Mouse (Mus musculus): ENCODE measurements at regions not wholly inside any gene's neighbourhood (a gene's known extent, or its start where the extent isn't known, plus 50 kb on each side); places are given as distances from the start of the nearest gene placed in this dataset.

- Histone ChIP-seq H3K9me3 (replicated peaks) (no peaks in the 10 kb centered on the region), H3K4me3 (no peak overlapping the region), H3K36me3 (no peaks in the 10 kb centered on the region), H3K4me1 (0 out of 2 replicates have a peak, but pooled peaks cover 3% of the 10 kb centered on the region), H3K27me3 (ENCODE audit: low read depth, poor library complexity, severe bottlenecking) (peaks cover 14% of the 10 kb centered on the region), H3K27ac (no peak overlapping the region)
- DNase-seq (ENCODE audit: low spot score), result no peak
- WGBS, result 45% methylated on average over 13 of the region's 13 CpGs
Observed at GRCm38 (mm10) chr4:142638733-142639339, 399.6 kb upstream of the Kazn start.

GRCm38 (mm10) chr4:142638057-142638456 is 398.9 kb upstream of the Kazn start:
- Histone ChIP-seq H3K36me3 (no peaks in the 10 kb centered on the region), H3K27ac (no peak overlapping the region), H3K4me3 (no peak overlapping the region), H3K9me3 (replicated peaks) (no peaks in the 10 kb centered on the region), H3K27me3 (ENCODE audit: low read depth, poor library complexity, severe bottlenecking) (peaks cover 14% of the 10 kb centered on the region), H3K4me1 (0 out of 2 replicates have a peak, but pooled peaks cover 3% of the 10 kb centered on the region)
- WGBS, result 94% methylated on average over 4 of the region's 4 CpGs
- DNase-seq (ENCODE audit: low spot score), result no peak

- Histone ChIP-seq H3K27me3 (ENCODE audit: low read depth, poor library complexity, severe bottlenecking) (peaks cover 9% of the 10 kb centered on the region), H3K4me1 (0 out of 2 replicates have a peak, but pooled peaks cover 3% of the 10 kb centered on the region), H3K36me3 (no peaks in the 10 kb centered on the region), H3K4me3 (no peak overlapping the region), H3K27ac (no peak overlapping the region), H3K9me3 (replicated peaks) (no peaks in the 10 kb centered on the region)
- 69% methylated on average over 8 of the region's 8 CpGs for WGBS
- no peak for DNase-seq (ENCODE audit: low spot score)
Observed at GRCm38 (mm10) chr4:142634398-142634797, 395.2 kb upstream of the Kazn start.

GRCm38 (mm10) chr4:142633667-142634350 is 394.6 kb upstream of the Kazn start:
- no peaks in the 10 kb centered on the region for H3K9me3 ChIP-seq (replicated peaks)
- WGBS, result 80% methylated on average over 13 of the region's 13 CpGs

GRCm38 (mm10) chr4:142626503-142627194 is 387.4 kb upstream of the Kazn start:
- Histone ChIP-seq H3K27ac (no peak overlapping the region), H3K36me3 (no peaks in the 10 kb centered on the region), H3K4me1 (peaks cover 21% of the 10 kb centered on the region), H3K27me3 (ENCODE audit: low read depth, poor library complexity, severe bottlenecking) (0 out of 2 replicates have a peak, but pooled peaks cover 4% of the 10 kb centered on the region), H3K4me3 (no peak overlapping the region), H3K9me3 (replicated peaks) (no peaks in the 10 kb centered on the region)
- DNase-seq (ENCODE audit: low spot score), result no peak
- 74% methylated on average over 8 of the region's 8 CpGs for WGBS

More at GRCm38 (mm10) chr4:142633667-142634350, 394.6 kb upstream of the Kazn start:
- Histone ChIP-seq H3K36me3 (no peaks in the 10 kb centered on the region), H3K4me3 (no peak overlapping the region), H3K27ac (no peak overlapping the region), H3K4me1 (0 out of 2 replicates have a peak, but pooled peaks cover 1% of the 10 kb centered on the region), H3K27me3 (ENCODE audit: low read depth, poor library complexity, severe bottlenecking) (peaks cover 6% of the 10 kb centered on the region; the same call in 1 of the 2 replicates)
- no peak for DNase-seq (ENCODE audit: low spot score)

- no peak for DNase-seq (ENCODE audit: low spot score)
- H3K9me3 ChIP-seq (replicated peaks), result no peaks in the 10 kb centered on the region
- 0 out of 2 replicates have a peak, but pooled peaks cover 4% of the 10 kb centered on the region for H3K27me3 ChIP-seq (ENCODE audit: low read depth, poor library complexity, severe bottlenecking)
- no peak overlapping the region for H3K27ac ChIP-seq
- H3K4me3 ChIP-seq, result no peak overlapping the region
- no peaks in the 10 kb centered on the region for H3K36me3 ChIP-seq
- peaks cover 25% of the 10 kb centered on the region for H3K4me1 ChIP-seq
- WGBS, result 59% methylated on average over 3 of the region's 3 CpGs
Observed at GRCm38 (mm10) chr4:142625456-142625855, 386.3 kb upstream of the Kazn start.

GRCm38 (mm10) chr4:142622151-142622861 is 383.1 kb upstream of the Kazn start:
- Histone ChIP-seq H3K36me3 (no peaks in the 10 kb centered on the region), H3K4me3 (peak overlapping the region; percentile 35), H3K4me1 (peaks cover 33% of the 10 kb centered on the region), H3K27ac (peak overlapping the region; percentile 67), H3K9me3 (replicated peaks) (no peaks in the 10 kb centered on the region), H3K27me3 (ENCODE audit: low read depth, poor library complexity, severe bottlenecking) (0 out of 2 replicates have a peak, but pooled peaks cover 4% of the 10 kb centered on the region)
- peak; percentile 65 for DNase-seq (ENCODE audit: low spot score)
- WGBS, result 28% methylated on average over 17 of the region's 17 CpGs

GRCm38 (mm10) chr4:142619396-142619795 is 380.2 kb upstream of the Kazn start:
- DNase-seq (ENCODE audit: low spot score), result no peak
- 86% methylated on average over 8 of the region's 8 CpGs for WGBS

GRCm38 (mm10) chr4:142618770-142619169 is 379.6 kb upstream of the Kazn start:
- 45% methylated on average over 4 of the region's 4 CpGs for WGBS
- no peak overlapping the region for H3K4me3 ChIP-seq
- DNase-seq (ENCODE audit: low spot score), result no peak
- peaks cover 27% of the 10 kb centered on the region for H3K4me1 ChIP-seq
- no peaks in the 10 kb centered on the region for H3K9me3 ChIP-seq (replicated peaks)
- H3K27ac ChIP-seq, result no peak overlapping the region
- H3K27me3 ChIP-seq (ENCODE audit: low read depth, poor library complexity, severe bottlenecking), result no peaks in the 10 kb centered on the region
- H3K36me3 ChIP-seq, result no peaks in the 10 kb centered on the region

More at GRCm38 (mm10) chr4:142619396-142619795, 380.2 kb upstream of the Kazn start:
- H3K9me3 ChIP-seq (replicated peaks), result no peaks in the 10 kb centered on the region
- H3K36me3 ChIP-seq, result no peaks in the 10 kb centered on the region
- no peak overlapping the region for H3K27ac ChIP-seq
- H3K27me3 ChIP-seq (ENCODE audit: low read depth, poor library complexity, severe bottlenecking), result 0 out of 2 replicates have a peak, but pooled peaks cover 1% of the 10 kb centered on the region
- H3K4me1 ChIP-seq, result peaks cover 27% of the 10 kb centered on the region
- H3K4me3 ChIP-seq, result no peak overlapping the region

GRCm38 (mm10) chr4:142617676-142618075 is 378.5 kb upstream of the Kazn start:
- peak; percentile 58 for DNase-seq (ENCODE audit: low spot score)
- WGBS, result 67% methylated on average over 5 of the region's 5 CpGs
- no peaks in the 10 kb centered on the region for H3K27me3 ChIP-seq (ENCODE audit: low read depth, poor library complexity, severe bottlenecking)

GRCm38 (mm10) chr4:142616901-142617300 is 377.7 kb upstream of the Kazn start:
- H3K9me3 ChIP-seq (replicated peaks), result no peaks in the 10 kb centered on the region
- WGBS, result 72% methylated on average over 7 of the region's 7 CpGs
- no peak overlapping the region for H3K4me3 ChIP-seq
- no peak for DNase-seq (ENCODE audit: low spot score)
- H3K27ac ChIP-seq, result no peak overlapping the region
- H3K27me3 ChIP-seq (ENCODE audit: low read depth, poor library complexity, severe bottlenecking), result no peaks in the 10 kb centered on the region
- peaks cover 14% of the 10 kb centered on the region for H3K4me1 ChIP-seq
- H3K36me3 ChIP-seq, result no peaks in the 10 kb centered on the region

More at GRCm38 (mm10) chr4:142617676-142618075, 378.5 kb upstream of the Kazn start:
- Histone ChIP-seq H3K4me3 (no peak overlapping the region), H3K36me3 (no peaks in the 10 kb centered on the region), H3K9me3 (replicated peaks) (no peaks in the 10 kb centered on the region), H3K27ac (no peak overlapping the region), H3K4me1 (peaks cover 22% of the 10 kb centered on the region)

- Histone ChIP-seq H3K36me3 (no peaks in the 10 kb centered on the region), H3K27ac (no peak overlapping the region), H3K27me3 (ENCODE audit: low read depth, poor library complexity, severe bottlenecking) (no peaks in the 10 kb centered on the region), H3K4me3 (no peak overlapping the region), H3K9me3 (replicated peaks) (no peaks in the 10 kb centered on the region), H3K4me1 (0 out of 2 replicates have a peak, but pooled peaks cover 3% of the 10 kb centered on the region)
- WGBS, result 87% methylated on average over 3 of the region's 3 CpGs
- no peak for DNase-seq (ENCODE audit: low spot score)
Observed at GRCm38 (mm10) chr4:142605098-142605497, 365.9 kb upstream of the Kazn start.
